Mouse (Mus musculus) intestine, embryonic 14.5 days (tissue): ENCODE data around the gene Kansl3. TPM values are rescaled to one million over a fixed set of nuclear protein-coding genes. Genes with fewer than 3 reads are reported as not detected.

Source experiments
- ATAC-seq: fragments of 200-750 bp; cut with Nextera tagmentation; replicated peaks from 2 replicates; pipeline ENCODE4 v1.8.0; 2017; ENCODE audit warnings: low read depth, moderate number of reproducible peaks, moderate TSS enrichment, moderate library complexity; ENCODE audit not compliant: low FRiP score, low TSS enrichment
- DNase-seq: peaks from one replicate; pipeline ENCODE4 v3.0.0-alpha.2; 2018; ENCODE audit warnings: low spot score
- H3K27ac ChIP-seq: fragments of 300-500 bp; sonication (generic); 2 replicates; pipeline ENCODE4 v1.5.1; 2014; ENCODE audit warnings: low read depth, mild to moderate bottlenecking, control low read depth
- H3K27me3 ChIP-seq: fragments of 300-500 bp; sonication (generic); replicated peaks from 2 replicates; pipeline ENCODE4 v1.6.1; 2014; ENCODE audit warnings: low read length, control low read depth; ENCODE audit not compliant: control insufficient read depth, insufficient read depth
- H3K36me3 ChIP-seq: fragments of 300-500 bp; sonication (generic); 2 replicates; pipeline ENCODE4 v1.6.1; 2014; ENCODE audit warnings: low read length, control low read depth; ENCODE audit not compliant: control insufficient read depth, insufficient read depth
- H3K4me1 ChIP-seq: fragments of 300-500 bp; sonication (generic); replicated peaks from 2 replicates; pipeline ENCODE4 v1.6.1; 2014; ENCODE audit warnings: low read length, control low read depth, mixed read lengths; ENCODE audit not compliant: control insufficient read depth, insufficient read depth
- H3K4me2 ChIP-seq: fragments of 300-500 bp; sonication (generic); 2 replicates; pipeline ENCODE4 v1.6.1; 2014; ENCODE audit warnings: low read length
- H3K4me3 ChIP-seq: fragments of 300-500 bp; sonication (generic); 2 replicates; pipeline ENCODE4 v1.5.1; 2014; ENCODE audit warnings: low read depth, low read length, control low read depth, mixed read lengths
- H3K9ac ChIP-seq: fragments of 300-500 bp; sonication (generic); 2 replicates; pipeline ENCODE4 v1.6.1; 2014; ENCODE audit warnings: mild to moderate bottlenecking, low read length
- H3K9me3 ChIP-seq: fragments of 300-500 bp; sonication (generic); 2 replicates; pipeline ENCODE4 v1.6.1; 2016; ENCODE audit warnings: low read length, control low read depth; ENCODE audit not compliant: control insufficient read depth
- WGBS: fragments of 180-500 bp; shearing (Covaris S2); extraction: QIAGEN DNeasy Blood & Tissue Kit; methylation state at CpG from one replicate; pipeline ENCODE4 v1.1.7; 2014; 5-methylcytosine and 5-hydroxymethylcytosine counted together
- polyA plus RNA-seq: library from polyadenylated mRNA; unstranded; fragments of >200 nt; fragmentation: Nextera tagmentation; extraction: Ambion mirVana; gene quantifications from 2 replicates; pipeline ENCODE4 v1.2.1, GENCODE M21; 2014

The Kansl3 gene
- polyA plus RNA-seq, 1 experiment from 2014 or later = 41.4 TPM

DNA sequence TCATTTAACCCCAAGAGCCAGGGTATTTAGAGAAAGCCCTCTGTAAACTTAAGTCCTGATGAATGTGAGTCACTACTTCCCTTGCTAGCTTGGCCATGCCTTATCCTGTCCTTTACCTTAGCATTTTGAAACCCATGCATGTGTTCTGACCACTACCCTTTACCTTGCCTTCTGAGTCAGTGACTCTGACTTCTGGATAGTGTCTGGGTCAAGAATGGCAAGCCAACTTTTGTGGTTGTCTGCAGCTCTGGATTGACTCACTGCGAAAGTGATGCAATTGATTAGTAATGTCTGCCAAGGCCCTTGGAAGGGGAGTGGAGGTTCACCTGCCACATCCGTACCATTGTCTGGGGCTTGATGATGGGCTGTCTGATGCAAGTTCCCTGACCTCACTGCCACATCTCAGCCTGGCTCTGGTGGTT lies 43.1 kb downstream of the Kansl3 start:
- Histone ChIP-seq H3K9me3 (no peaks in the 10 kb centered on the region), H3K27me3 (no peaks in the 10 kb centered on the region), H3K27ac (no peak overlapping the region), H3K4me3 (no peak overlapping the region), H3K4me1 (no peaks in the 10 kb centered on the region), H3K4me2 (no peak overlapping the region), H3K9ac (no peak overlapping the region), H3K36me3 (peaks cover 8% of the 10 kb centered on the region; the same call in 1 of the 2 replicates)
- DNase-seq (no peak), ATAC-seq (no peak)
- 84% methylated on average over 2 of the region's 2 CpGs for WGBS

DNA sequence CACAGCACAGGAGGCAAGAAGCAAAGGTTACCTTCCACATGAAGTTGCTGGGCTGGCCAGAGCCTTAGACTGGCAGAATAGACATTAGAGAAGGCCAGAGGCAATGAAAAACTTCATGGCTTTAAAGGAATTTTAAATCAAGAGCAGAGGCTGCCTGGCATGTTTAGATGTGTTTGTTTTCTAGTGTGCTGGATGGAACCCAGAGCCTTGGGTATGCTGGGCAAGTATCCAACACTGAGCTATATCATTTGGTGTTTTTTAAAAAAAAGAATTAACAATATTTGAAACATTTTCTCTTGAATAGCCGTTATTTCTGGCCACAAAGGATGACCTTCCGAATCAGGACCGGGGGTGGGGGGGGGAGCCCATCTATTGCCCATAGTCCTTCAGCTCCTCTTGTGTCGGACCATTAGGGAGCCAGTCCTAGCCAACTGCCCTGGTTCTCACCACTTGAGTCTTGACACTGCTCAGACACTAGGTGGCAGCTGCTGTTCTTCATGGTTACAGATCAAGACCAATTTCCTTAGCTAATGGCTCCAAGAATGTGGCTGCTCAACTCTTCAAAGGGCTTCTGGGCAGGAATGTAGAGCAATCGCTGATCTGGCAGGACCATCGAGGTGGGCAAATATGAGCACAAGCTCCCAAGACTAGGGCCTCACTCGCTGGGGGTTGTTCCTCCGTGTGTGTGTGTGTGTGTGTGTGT lies 45.1 kb downstream of the Kansl3 start:
- ATAC-seq (peak; percentile 59; the same call in 1 of the 2 replicates), DNase-seq (no peak)
- Histone ChIP-seq H3K4me2 (no peak overlapping the region), H3K4me1 (no peaks in the 10 kb centered on the region), H3K27ac (no peak overlapping the region), H3K9me3 (no peaks in the 10 kb centered on the region), H3K27me3 (no peaks in the 10 kb centered on the region), H3K4me3 (no peak overlapping the region), H3K36me3 (no peaks in the 10 kb centered on the region), H3K9ac (no peak overlapping the region)
- 37% methylated on average over 8 of the region's 8 CpGs for WGBS

DNA sequence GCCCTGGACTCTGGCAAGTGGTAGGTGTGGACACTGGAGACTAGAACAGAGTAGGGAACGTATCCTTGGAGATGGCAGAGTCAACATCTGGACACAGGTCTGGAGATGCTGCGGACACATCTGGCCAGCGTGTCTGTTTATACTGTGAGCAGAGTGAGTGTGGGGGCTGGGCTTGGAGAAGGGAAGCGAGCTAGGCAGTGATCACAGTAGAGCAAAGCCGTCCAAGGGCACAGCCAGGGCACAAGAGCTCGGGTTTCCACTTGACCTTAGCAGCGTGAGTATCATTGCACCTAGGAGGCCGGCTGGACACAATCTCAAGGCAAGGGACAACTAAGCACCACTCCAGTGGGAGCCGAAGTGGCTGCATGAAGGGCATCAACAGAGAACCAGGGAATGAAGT lies 45.9 kb downstream of the Kansl3 start:
- H3K4me2 ChIP-seq = no peak overlapping the region
- 27% methylated on average over 9 of the region's 9 CpGs for WGBS
- H3K27ac ChIP-seq = no peak overlapping the region
- no peak for ATAC-seq
- H3K36me3 ChIP-seq = no peaks in the 10 kb centered on the region
- no peak for DNase-seq
- no peaks in the 10 kb centered on the region for H3K4me1 ChIP-seq
- H3K4me3 ChIP-seq = no peak overlapping the region
- H3K9ac ChIP-seq = no peak overlapping the region
- no peaks in the 10 kb centered on the region for H3K27me3 ChIP-seq
- no peaks in the 10 kb centered on the region for H3K9me3 ChIP-seq

DNA sequence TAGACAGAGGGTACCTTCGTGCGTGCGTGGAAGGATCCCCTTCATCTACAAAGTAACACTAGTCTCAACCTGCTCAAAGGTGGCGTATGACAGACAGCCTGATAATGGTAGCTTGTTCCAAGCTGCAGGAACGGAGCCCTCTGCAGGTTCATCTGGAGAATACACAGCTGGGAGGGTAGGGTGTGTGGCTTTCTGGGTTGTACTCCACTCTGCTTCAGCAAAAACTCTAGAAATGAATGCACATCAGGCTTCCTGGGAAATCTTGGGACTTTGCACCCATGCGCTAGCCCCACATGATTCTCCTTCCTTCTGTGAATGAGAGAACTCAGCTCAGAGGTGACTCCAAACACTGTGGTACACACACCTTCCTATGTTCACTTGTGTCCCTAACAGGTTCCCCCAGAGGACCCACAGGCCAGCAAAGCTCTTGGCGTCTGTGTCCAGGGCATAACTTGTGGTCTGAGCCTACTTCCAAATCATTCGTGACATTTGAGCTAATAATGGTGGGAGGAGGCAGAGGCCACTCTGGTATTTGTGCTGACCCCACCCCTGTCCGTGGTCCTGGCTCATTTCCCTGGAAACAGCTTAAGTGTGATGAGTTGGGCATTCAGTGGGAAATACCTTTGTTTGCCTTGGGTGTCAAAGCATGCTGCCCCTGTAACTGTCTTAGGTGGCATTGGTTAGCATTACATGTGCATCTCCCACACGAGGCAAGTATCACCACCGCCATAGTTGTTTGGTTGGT lies 47.0 kb downstream of the Kansl3 start:
- 71% methylated on average over 11 of the region's 11 CpGs for WGBS
- Histone ChIP-seq H3K9me3 (no peaks in the 10 kb centered on the region), H3K4me1 (no peaks in the 10 kb centered on the region), H3K9ac (no peak overlapping the region), H3K27ac (no peak overlapping the region), H3K36me3 (no peaks in the 10 kb centered on the region), H3K27me3 (no peaks in the 10 kb centered on the region), H3K4me2 (no peak overlapping the region), H3K4me3 (no peak overlapping the region)
- no peak for ATAC-seq
- no peak for DNase-seq

DNA sequence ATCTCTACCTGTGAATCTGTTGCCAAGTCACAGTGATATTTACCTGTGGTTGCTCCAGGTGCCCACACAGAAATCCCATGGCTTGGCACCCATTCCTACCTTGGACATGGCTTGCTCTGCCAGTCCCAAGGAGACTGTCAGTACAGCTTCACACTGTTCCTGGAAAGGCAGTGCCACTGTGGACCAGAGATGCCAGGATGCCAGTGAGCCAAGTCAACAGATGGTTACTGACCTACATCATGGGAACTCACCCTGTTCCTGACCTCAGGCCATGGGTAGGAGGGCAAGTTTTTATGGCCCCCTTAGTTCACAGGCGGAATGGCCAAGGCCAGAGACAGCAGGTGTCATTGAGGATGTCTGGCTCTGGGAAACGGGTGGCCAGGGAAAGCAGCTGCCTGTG lies 47.8 kb downstream of the Kansl3 start:
- no peak for ATAC-seq
- Histone ChIP-seq H3K4me2 (no peak overlapping the region), H3K27ac (no peak overlapping the region), H3K36me3 (no peaks in the 10 kb centered on the region), H3K27me3 (no peaks in the 10 kb centered on the region), H3K4me1 (no peaks in the 10 kb centered on the region), H3K9me3 (no peaks in the 10 kb centered on the region), H3K9ac (no peak overlapping the region), H3K4me3 (no peak overlapping the region)
- no peak for DNase-seq
- WGBS = 61% methylated on average over 2 of the region's 2 CpGs

DNA sequence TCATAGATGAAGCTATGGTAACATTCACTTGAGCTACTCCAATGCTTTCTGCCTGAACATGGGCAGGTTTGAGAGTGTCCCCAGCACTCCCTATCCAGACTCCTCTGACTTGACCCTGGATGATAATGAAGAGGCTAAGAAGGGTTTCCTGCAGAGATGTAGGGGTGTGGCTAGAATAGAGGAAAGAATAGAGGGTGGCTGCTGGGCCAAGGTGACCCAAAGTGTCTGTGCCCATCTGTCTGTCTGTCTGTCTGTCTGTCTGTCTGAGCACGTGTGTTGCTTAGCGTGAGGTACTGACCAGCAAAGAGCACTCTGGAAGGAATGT lies 53.2 kb downstream of the Kansl3 start:
- Histone ChIP-seq H3K4me1 (no peaks in the 10 kb centered on the region), H3K4me3 (no peak overlapping the region), H3K27me3 (no peaks in the 10 kb centered on the region), H3K27ac (no peak overlapping the region), H3K4me2 (no peak overlapping the region), H3K9me3 (no peaks in the 10 kb centered on the region), H3K9ac (no peak overlapping the region), H3K36me3 (no peaks in the 10 kb centered on the region)
- WGBS = 87% methylated on average over 2 of the region's 2 CpGs
- no peak for DNase-seq
- ATAC-seq = no peak

DNA sequence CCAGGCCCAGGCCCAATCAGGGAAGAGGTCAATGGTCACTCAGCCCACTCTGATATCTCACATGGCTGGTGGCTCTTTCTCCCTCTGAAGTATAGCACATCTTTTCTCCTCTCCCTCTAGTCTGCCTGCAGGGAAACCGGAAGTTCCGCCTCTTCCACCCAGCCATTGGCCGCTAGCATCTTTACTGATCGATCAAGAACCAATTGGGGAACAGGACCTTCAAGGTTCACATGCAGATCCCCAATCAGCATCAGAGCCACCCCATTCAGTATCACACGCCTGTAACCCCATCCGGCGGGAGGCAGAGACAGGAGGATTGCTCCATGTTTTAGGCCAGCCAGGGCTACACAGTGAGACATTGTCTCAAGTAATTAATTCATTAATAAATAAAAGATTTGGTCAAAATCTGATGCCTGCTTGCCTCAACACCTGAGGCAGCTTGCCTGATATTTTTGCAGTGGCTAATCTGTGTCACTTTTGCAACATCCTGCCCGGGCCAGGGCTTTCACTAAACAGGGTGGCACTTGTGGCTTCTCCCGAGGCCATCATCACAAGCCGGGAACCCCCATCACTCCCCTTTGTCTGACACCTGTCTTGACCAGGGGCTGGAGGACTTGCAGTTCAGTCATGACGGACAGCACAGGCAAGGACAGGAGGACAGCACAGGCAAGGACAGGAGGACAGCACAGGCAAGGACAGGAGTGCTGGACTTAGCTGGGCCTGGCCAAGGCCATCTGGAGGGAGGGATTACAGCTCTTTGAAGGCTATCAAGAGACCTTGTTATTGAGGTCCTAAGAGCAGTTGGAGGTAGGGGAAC lies 53.8 kb downstream of the Kansl3 start:
- ATAC-seq = no peak
- no peak for DNase-seq
- 85% methylated on average over 11 of the region's 11 CpGs for WGBS
- Histone ChIP-seq H3K9me3 (no peaks in the 10 kb centered on the region), H3K9ac (no peak overlapping the region), H3K27ac (no peak overlapping the region), H3K27me3 (peaks cover under 1% of the 10 kb centered on the region; the same call in 1 of the 2 replicates), H3K4me3 (no peak overlapping the region), H3K4me1 (no peaks in the 10 kb centered on the region), H3K36me3 (no peaks in the 10 kb centered on the region), H3K4me2 (no peak overlapping the region)

DNA sequence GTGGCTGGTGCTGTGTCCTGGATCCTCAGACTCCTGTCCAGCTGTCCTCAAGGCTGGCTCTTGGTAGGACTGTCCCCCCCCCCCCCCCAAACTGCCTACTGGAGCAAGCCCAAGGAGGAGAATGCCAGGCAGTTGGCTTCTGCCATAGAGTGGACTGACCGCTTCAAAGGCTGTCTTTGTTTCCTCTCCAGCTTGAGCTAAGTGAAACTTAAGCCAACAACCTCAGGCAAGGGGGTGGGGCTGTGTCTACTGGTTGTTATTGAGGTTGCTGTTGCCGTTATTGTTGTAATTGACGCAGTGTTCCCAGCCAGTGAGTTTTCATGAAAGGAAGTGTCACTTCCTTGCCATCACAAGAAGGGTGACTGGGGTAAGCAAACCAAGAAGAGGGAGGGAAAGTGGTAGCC lies 59.5 kb downstream of the Kansl3 start:
- Histone ChIP-seq H3K9ac (no peak overlapping the region), H3K27me3 (peaks cover 21% of the 10 kb centered on the region), H3K9me3 (no peaks in the 10 kb centered on the region), H3K27ac (no peak overlapping the region), H3K4me2 (no peak overlapping the region), H3K4me1 (peaks cover 6% of the 10 kb centered on the region), H3K4me3 (no peak overlapping the region), H3K36me3 (no peaks in the 10 kb centered on the region)
- no peak for DNase-seq
- 44% methylated on average over 3 of the region's 3 CpGs for WGBS
- no peak for ATAC-seq
